Mouse (Mus musculus) liver, embryonic 14.5 days (tissue): ENCODE measurements around the gene Spindoc.

Source experiments
- CTCF ChIP-seq: IDR thresholded peaks from 2 replicates; pipeline ENCODE4 v1.5.1; 2016; ENCODE audit warnings: antibody characterized with exemption, low read depth, control low read depth
- EP300 ChIP-seq: IDR thresholded peaks from 2 replicates; pipeline ENCODE4 v1.6.1; 2016; ENCODE audit warnings: antibody characterized with exemption, low read depth

- TF ChIP-seq CTCF (peak; percentile 14; the same call in 1 of the 2 replicates), EP300 (no peak)
These were observed at the start of gene Spindoc for GRCm38 (mm10) chr19:7382903-7383865.
